Mouse (Mus musculus) midbrain, embryonic 13.5 days (tissue): ENCODE results near the gene Hyal3. TPM values are rescaled to one million over a fixed set of nuclear protein-coding genes. Genes with fewer than 3 reads are reported as not detected.
"Not testable (repeated sequence)": the region's sequence is repeated elsewhere in the genome, so short reads cannot be mapped to it uniquely, and the experiment has no call there.

Experiments
- ATAC-seq: fragments of 200-750 bp; cut with Nextera tagmentation; 2 replicates; pipeline ENCODE4 v1.8.0; 2017; ENCODE audit warnings: mild to moderate bottlenecking, moderate TSS enrichment, moderate library complexity
- H3K27ac ChIP-seq: fragments of 300-500 bp; sonication (generic); 2 replicates; pipeline ENCODE4 v1.5.1; 2015; ENCODE audit warnings: inconsistent platforms, mild to moderate bottlenecking, moderate library complexity
- H3K27me3 ChIP-seq: fragments of 300-500 bp; sonication (generic); 2 replicates; pipeline ENCODE4 v1.6.1; 2015; ENCODE audit warnings: mild to moderate bottlenecking, inconsistent platforms
- H3K36me3 ChIP-seq: fragments of 300-500 bp; sonication (generic); 2 replicates; pipeline ENCODE4 v1.6.1; 2015; ENCODE audit warnings: mild to moderate bottlenecking, inconsistent platforms
- H3K4me1 ChIP-seq: fragments of 300-500 bp; sonication (generic); replicated peaks from 2 replicates; pipeline ENCODE4 v1.6.1; 2015; ENCODE audit warnings: inconsistent platforms
- H3K4me2 ChIP-seq: fragments of 300-500 bp; sonication (generic); replicated peaks from 2 replicates; pipeline ENCODE4 v1.6.1; 2015; ENCODE audit warnings: moderate library complexity, mild to moderate bottlenecking, inconsistent platforms
- H3K4me3 ChIP-seq: fragments of 300-500 bp; sonication (generic); replicated peaks from 2 replicates; pipeline ENCODE4 v1.5.1; 2015; ENCODE audit warnings: mild to moderate bottlenecking, inconsistent platforms
- H3K9ac ChIP-seq: fragments of 300-500 bp; sonication (generic); replicated peaks from 2 replicates; pipeline ENCODE4 v1.6.1; 2015; ENCODE audit warnings: mild to moderate bottlenecking, inconsistent platforms
- H3K9me3 ChIP-seq: fragments of 300-500 bp; sonication (generic); 2 replicates; pipeline ENCODE4 v1.6.1; 2016; ENCODE audit warnings: mild to moderate bottlenecking, inconsistent platforms
- WGBS: fragments of 180-500 bp; shearing (Covaris S2); methylation state at CpG from one replicate; pipeline ENCODE4 v1.1.7; 2015; 5-methylcytosine and 5-hydroxymethylcytosine counted together
- polyA plus RNA-seq: library from polyadenylated mRNA; unstranded; fragments of >200 nt; fragmentation: Nextera tagmentation; extraction: Ambion mirVana; gene quantifications from 2 replicates; pipeline ENCODE4 v1.2.1, GENCODE M21; 2015

The Hyal3 gene
- polyA plus RNA-seq, 1 experiment from 2014 or later: 1.8 TPM

GRCm38 (mm10) chr9:107551890-107552355, 28.7 kb upstream of the Hyal3 start:
- no peak for ATAC-seq
- 7% methylated on average over 8 of the region's 8 CpGs for WGBS
- peak overlapping the region; percentile 30 for H3K4me3 ChIP-seq
- H3K27me3 ChIP-seq: peaks cover 61% of the 10 kb centered on the region
- H3K9ac ChIP-seq: peak overlapping the region; percentile 54
- H3K27ac ChIP-seq: no peak overlapping the region
- peak overlapping the region; percentile 53 for H3K4me2 ChIP-seq
- no peaks in the 10 kb centered on the region for H3K9me3 ChIP-seq
- H3K36me3 ChIP-seq: peaks cover 5% of the 10 kb centered on the region; the same call in 1 of the 2 replicates
- H3K4me1 ChIP-seq: peaks cover 57% of the 10 kb centered on the region

- Histone ChIP-seq H3K27me3 (peaks cover 57% of the 10 kb centered on the region), H3K36me3 (peaks cover 14% of the 10 kb centered on the region), H3K4me3 (peak overlapping the region; percentile 60; the same call in 1 of the 2 replicates), H3K4me1 (peaks cover 51% of the 10 kb centered on the region), H3K27ac (no peak overlapping the region), H3K9me3 (no peaks in the 10 kb centered on the region), H3K9ac (no peak overlapping the region), H3K4me2 (peak overlapping the region; percentile 95; the same call in 1 of the 2 replicates)
- WGBS: 79% methylated on average over 5 of the region's 5 CpGs
- ATAC-seq: no peak
Measured at GRCm38 (mm10) chr9:107552690-107553393, 27.8 kb upstream of the Hyal3 start.

GRCm38 (mm10) chr9:107553541-107554318, 26.9 kb upstream of the Hyal3 start:
- H3K27me3 ChIP-seq: peaks cover 48% of the 10 kb centered on the region

GRCm38 (mm10) chr9:107554319-107554825, 26.2 kb upstream of the Hyal3 start:
- peak overlapping the region; percentile 95 for H3K4me2 ChIP-seq
- peak; percentile 95 for ATAC-seq
- peaks cover 30% of the 10 kb centered on the region for H3K36me3 ChIP-seq
- WGBS: under 1% methylated on average over 53 of the region's 53 CpGs
- peak overlapping the region; percentile 84 for H3K27ac ChIP-seq
- H3K9ac ChIP-seq: peak overlapping the region; percentile 81
- peaks cover 51% of the 10 kb centered on the region for H3K4me1 ChIP-seq
- H3K4me3 ChIP-seq: peak overlapping the region; percentile 60
- H3K27me3 ChIP-seq: peaks cover 41% of the 10 kb centered on the region
- H3K9me3 ChIP-seq: no peaks in the 10 kb centered on the region

More at GRCm38 (mm10) chr9:107553541-107554318, 26.9 kb upstream of the Hyal3 start:
- ATAC-seq: peak; percentile 26
- H3K4me2 ChIP-seq: peak overlapping the region; percentile 95
- 7% methylated on average over 37 of the region's 37 CpGs for WGBS
- peak overlapping the region; percentile 60 for H3K4me3 ChIP-seq
- peaks cover 23% of the 10 kb centered on the region for H3K36me3 ChIP-seq
- no peaks in the 10 kb centered on the region for H3K9me3 ChIP-seq
- peaks cover 51% of the 10 kb centered on the region for H3K4me1 ChIP-seq
- H3K9ac ChIP-seq: peak overlapping the region; percentile 74
- peak overlapping the region; percentile 82 for H3K27ac ChIP-seq

- Histone ChIP-seq H3K4me2 (peak overlapping the region; percentile 95), H3K9ac (peak overlapping the region; percentile 81), H3K27ac (peak overlapping the region; percentile 84), H3K9me3 (no peaks in the 10 kb centered on the region), H3K4me3 (peak overlapping the region; percentile 60), H3K27me3 (peaks cover 35% of the 10 kb centered on the region), H3K4me1 (peaks cover 51% of the 10 kb centered on the region), H3K36me3 (peaks cover 36% of the 10 kb centered on the region)
- under 1% methylated on average over 23 of the region's 23 CpGs for WGBS
- ATAC-seq: peak; percentile 55
Measured at GRCm38 (mm10) chr9:107555031-107555457, 25.6 kb upstream of the Hyal3 start.

- ATAC-seq: no peak
- WGBS: 49% methylated on average over 2 of the region's 2 CpGs
- Histone ChIP-seq H3K36me3 (peaks cover 43% of the 10 kb centered on the region), H3K4me1 (peaks cover 49% of the 10 kb centered on the region), H3K9me3 (no peaks in the 10 kb centered on the region), H3K27ac (no peak overlapping the region), H3K9ac (peak overlapping the region; percentile 81), H3K4me2 (peak overlapping the region; percentile 95), H3K4me3 (peak overlapping the region; percentile 60), H3K27me3 (peaks cover 28% of the 10 kb centered on the region)
Measured at GRCm38 (mm10) chr9:107555701-107556100, 24.9 kb upstream of the Hyal3 start.

GRCm38 (mm10) chr9:107556346-107556745, 24.3 kb upstream of the Hyal3 start:
- 84% methylated on average over 3 of the region's 3 CpGs for WGBS
- no peaks in the 10 kb centered on the region for H3K9me3 ChIP-seq
- no peak for ATAC-seq
- peaks cover 42% of the 10 kb centered on the region for H3K4me1 ChIP-seq
- H3K27me3 ChIP-seq: peaks cover 22% of the 10 kb centered on the region
- peak overlapping the region; percentile 60 for H3K4me3 ChIP-seq
- 0 out of 2 replicates have a peak overlapping the region, but pooled peaks have one; percentile 39 for H3K9ac ChIP-seq
- H3K4me2 ChIP-seq: peak overlapping the region; percentile 95
- H3K27ac ChIP-seq: no peak overlapping the region
- H3K36me3 ChIP-seq: peaks cover 49% of the 10 kb centered on the region

GRCm38 (mm10) chr9:107563029-107563581, 17.5 kb upstream of the Hyal3 start, which contains the start of gene Tusc2:
Tusc2 (plus strand) TSS chr9:107563255.
- Histone ChIP-seq H3K27me3 (no peaks in the 10 kb centered on the region), H3K27ac (peak within 1 kb of the TSS; percentile 73), H3K9me3 (no peaks in the 10 kb centered on the region), H3K4me1 (peaks cover 44% of the 10 kb centered on the region), H3K36me3 (peaks cover 67% of the 10 kb centered on the region), H3K9ac (peak within 1 kb of the TSS; percentile 92), H3K4me3 (peak within 1 kb of the TSS; percentile 90), H3K4me2 (peak within 1 kb of the TSS; percentile 79)
- WGBS: 0% methylated on average over 44 of the region's 46 CpGs
- ATAC-seq: peak; percentile 99

GRCm38 (mm10) chr9:107565556-107565955, 15.1 kb upstream of the Hyal3 start:
- not testable (repeated sequence) for H3K27me3 ChIP-seq, H3K9ac ChIP-seq, H3K9me3 ChIP-seq, ATAC-seq, H3K4me2 ChIP-seq, H3K27ac ChIP-seq
- Histone ChIP-seq H3K4me1 (peaks cover 55% of the 10 kb centered on the region), H3K4me3 (0 out of 2 replicates have a peak overlapping the region, but pooled peaks have one; percentile 5), H3K36me3 (peaks cover 46% of the 10 kb centered on the region)
- 52% methylated on average over 5 of the region's 5 CpGs for WGBS

- Histone ChIP-seq H3K36me3 (peaks cover 46% of the 10 kb centered on the region), H3K27ac (peak overlapping the region; percentile 35; the same call in 1 of the 2 replicates), H3K27me3 (no peaks in the 10 kb centered on the region), H3K4me3 (no peak overlapping the region), H3K4me2 (0 out of 2 replicates have a peak overlapping the region, but pooled peaks have one; percentile 9), H3K4me1 (peaks cover 61% of the 10 kb centered on the region), H3K9ac (no peak overlapping the region), H3K9me3 (no peaks in the 10 kb centered on the region)
- no peak for ATAC-seq
- 62% methylated on average over 15 of the region's 15 CpGs for WGBS
Measured at GRCm38 (mm10) chr9:107566041-107566709, 14.4 kb upstream of the Hyal3 start.

- WGBS: 63% methylated on average over 3 of the region's 3 CpGs
- Histone ChIP-seq H3K9me3 (no peaks in the 10 kb centered on the region), H3K27me3 (no peaks in the 10 kb centered on the region), H3K4me1 (peaks cover 68% of the 10 kb centered on the region), H3K27ac (peak overlapping the region; percentile 35; the same call in 1 of the 2 replicates), H3K4me2 (peak overlapping the region; percentile 96; the same call in 1 of the 2 replicates), H3K9ac (0 out of 2 replicates have a peak overlapping the region, but pooled peaks have one; percentile 96), H3K4me3 (no peak overlapping the region), H3K36me3 (peaks cover 46% of the 10 kb centered on the region)
- no peak for ATAC-seq
Measured at GRCm38 (mm10) chr9:107566855-107567254, 13.8 kb upstream of the Hyal3 start.
